Mouse (Mus musculus): ENCODE data around the gene Ddn. TPM values are rescaled to one million over a fixed set of nuclear protein-coding genes. Genes with fewer than 3 reads are reported as not detected.

Gene Ddn
- polyA plus RNA-seq, 1 experiment from 2014 or later, result 0.74 TPM

DNA sequence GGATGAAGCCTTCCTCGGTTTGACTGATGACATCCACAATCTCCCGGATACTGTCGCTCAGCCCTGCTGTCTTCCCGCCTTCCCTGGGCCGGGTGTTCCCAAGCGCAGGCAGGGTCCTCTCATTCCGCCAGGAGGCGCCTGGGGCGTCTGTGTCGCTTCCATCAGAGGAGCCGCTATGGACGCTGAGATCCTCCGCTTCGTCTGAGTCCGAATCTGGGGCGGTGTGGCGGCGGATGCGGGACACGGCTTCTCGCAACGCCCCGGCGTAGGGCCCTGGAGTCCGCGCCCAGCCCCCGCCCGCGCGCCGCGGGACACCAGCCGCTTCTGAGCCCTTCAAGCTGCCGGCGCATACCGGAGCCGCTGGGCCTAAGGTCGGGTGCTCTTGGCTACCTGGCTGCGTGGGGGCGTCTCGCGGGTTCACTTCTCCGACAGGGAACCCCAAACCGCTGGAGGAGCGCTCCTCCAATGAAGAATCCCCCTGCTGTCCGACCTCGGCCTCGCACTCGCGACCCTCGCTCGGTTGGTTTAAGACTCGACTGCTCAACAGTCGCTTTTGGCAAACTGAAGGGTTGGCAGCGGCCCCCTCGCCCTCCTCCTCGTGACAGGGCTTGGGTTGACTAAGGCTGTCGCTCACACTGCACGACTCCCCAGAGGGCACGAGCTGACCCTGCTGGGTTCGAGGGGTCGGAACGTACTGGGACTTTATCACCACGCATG, 3.8 kb downstream of the Ddn start:
- DNase-seq (ENCODE audit: low spot score, missing footprints) (peak; percentile 97), ATAC-seq (ENCODE audit: low FRiP score) (peak; percentile 66)
- Histone ChIP-seq H3K4me1 (ENCODE audit: control insufficient read depth, insufficient read depth, low read length) (peaks cover 19% of the 10 kb centered on the region), H3K4me3 (ENCODE audit: low read depth, low read length) (peak overlapping the region; percentile 30), H3K9me3 (ENCODE audit: control insufficient read depth, low read length) (no peaks in the 10 kb centered on the region), H3K27me3 (ENCODE audit: control insufficient read depth, insufficient read depth, low read length) (peaks cover 96% of the 10 kb centered on the region), H3K9ac (ENCODE audit: low read length) (peak overlapping the region; percentile 55), H3K4me2 (peak overlapping the region; percentile 55), H3K27ac (ENCODE audit: low read depth, low read length) (no peak overlapping the region), H3K36me3 (ENCODE audit: control insufficient read depth, insufficient read depth, low read length) (no peaks in the 10 kb centered on the region)
- WGBS, result under 1% methylated on average over 64 of the region's 64 CpGs

- no peak overlapping the region for H3K4me2 ChIP-seq
- no peak overlapping the region for H3K27ac ChIP-seq (ENCODE audit: low read depth, low read length)
- H3K4me1 ChIP-seq (ENCODE audit: control insufficient read depth, insufficient read depth, low read length), result peaks cover 22% of the 10 kb centered on the region
- DNase-seq (ENCODE audit: low spot score, missing footprints), result peak; percentile 100
- WGBS, result 1% methylated on average over 32 of the region's 32 CpGs
- H3K4me3 ChIP-seq (ENCODE audit: low read depth, low read length), result no peak overlapping the region
- H3K27me3 ChIP-seq (ENCODE audit: control insufficient read depth, insufficient read depth, low read length), result peaks cover 99% of the 10 kb centered on the region
- no peaks in the 10 kb centered on the region for H3K9me3 ChIP-seq (ENCODE audit: control insufficient read depth, low read length)
- H3K36me3 ChIP-seq (ENCODE audit: control insufficient read depth, insufficient read depth, low read length), result no peaks in the 10 kb centered on the region
- peak; percentile 23; the same call in 1 of the 2 replicates for ATAC-seq (ENCODE audit: low FRiP score)
- no peak overlapping the region for H3K9ac ChIP-seq (ENCODE audit: low read length)
Observed at GRCm38 (mm10) chr15:98804054-98804453, 5.2 kb downstream of the Ddn start.

DNA sequence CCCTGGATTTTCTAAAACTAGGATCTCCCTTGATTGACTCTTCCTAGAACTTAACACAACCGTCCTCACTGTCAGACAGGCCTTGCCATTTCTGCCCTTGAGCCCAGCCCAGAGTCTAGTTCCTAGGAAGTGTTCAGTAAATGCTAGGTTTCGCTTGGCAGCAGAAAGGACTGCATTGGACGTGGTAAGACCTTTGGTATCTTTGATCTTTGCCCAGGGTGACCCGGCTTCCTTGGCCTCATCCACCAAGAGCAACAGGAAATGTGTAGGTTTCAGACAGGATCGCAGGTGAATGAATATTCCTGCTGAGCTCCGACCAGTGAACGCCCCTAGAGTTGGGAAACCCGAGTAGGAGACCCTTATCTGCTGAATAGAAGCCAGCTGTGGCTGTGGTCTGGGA, 6.4 kb downstream of the Ddn start:
- Histone ChIP-seq H3K4me3 (ENCODE audit: low read depth, low read length) (no peak overlapping the region), H3K9ac (ENCODE audit: low read length) (no peak overlapping the region), H3K36me3 (ENCODE audit: control insufficient read depth, insufficient read depth, low read length) (no peaks in the 10 kb centered on the region), H3K4me1 (ENCODE audit: control insufficient read depth, insufficient read depth, low read length) (peaks cover 26% of the 10 kb centered on the region), H3K4me2 (no peak overlapping the region), H3K27me3 (ENCODE audit: control insufficient read depth, insufficient read depth, low read length) (peaks cover 95% of the 10 kb centered on the region), H3K27ac (ENCODE audit: low read depth, low read length) (no peak overlapping the region), H3K9me3 (ENCODE audit: control insufficient read depth, low read length) (no peaks in the 10 kb centered on the region)
- DNase-seq (ENCODE audit: low spot score, missing footprints) (no peak), ATAC-seq (ENCODE audit: low FRiP score) (no peak)
- WGBS, result 7% methylated on average over 8 of the region's 8 CpGs

DNA sequence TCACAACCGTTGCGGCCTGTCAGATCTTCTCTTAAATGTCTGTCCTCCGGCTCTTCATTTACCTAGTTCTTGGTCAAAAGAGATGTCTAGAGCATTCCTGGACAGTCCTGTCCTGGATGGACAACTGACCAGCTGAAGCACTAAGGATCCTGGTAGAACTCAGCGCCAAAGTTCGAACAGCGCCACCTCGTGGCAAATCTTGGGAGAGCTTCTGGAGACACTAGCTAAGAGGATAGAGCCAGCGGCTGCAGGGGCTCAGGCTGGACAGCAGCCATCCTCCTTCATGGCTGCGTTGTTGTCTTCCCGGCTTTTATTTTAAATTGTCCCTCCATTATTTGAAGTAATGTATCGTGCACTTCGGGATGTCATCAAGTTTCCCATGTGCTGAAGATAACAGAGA, 9.9 kb downstream of the Ddn start:
- no peak overlapping the region for H3K4me3 ChIP-seq (ENCODE audit: low read depth, low read length)
- 12% methylated on average over 12 of the region's 12 CpGs for WGBS
- H3K27me3 ChIP-seq (ENCODE audit: control insufficient read depth, insufficient read depth, low read length), result peaks cover 91% of the 10 kb centered on the region
- H3K9me3 ChIP-seq (ENCODE audit: control insufficient read depth, low read length), result no peaks in the 10 kb centered on the region
- ATAC-seq (ENCODE audit: low FRiP score) (no peak), DNase-seq (ENCODE audit: low spot score, missing footprints) (peak; percentile 100)
- peaks cover 31% of the 10 kb centered on the region for H3K4me1 ChIP-seq (ENCODE audit: control insufficient read depth, insufficient read depth, low read length)
- no peak overlapping the region for H3K4me2 ChIP-seq
- no peak overlapping the region for H3K9ac ChIP-seq (ENCODE audit: low read length)
- H3K27ac ChIP-seq (ENCODE audit: low read depth, low read length), result no peak overlapping the region
- H3K36me3 ChIP-seq (ENCODE audit: control insufficient read depth, insufficient read depth, low read length), result no peaks in the 10 kb centered on the region

DNA sequence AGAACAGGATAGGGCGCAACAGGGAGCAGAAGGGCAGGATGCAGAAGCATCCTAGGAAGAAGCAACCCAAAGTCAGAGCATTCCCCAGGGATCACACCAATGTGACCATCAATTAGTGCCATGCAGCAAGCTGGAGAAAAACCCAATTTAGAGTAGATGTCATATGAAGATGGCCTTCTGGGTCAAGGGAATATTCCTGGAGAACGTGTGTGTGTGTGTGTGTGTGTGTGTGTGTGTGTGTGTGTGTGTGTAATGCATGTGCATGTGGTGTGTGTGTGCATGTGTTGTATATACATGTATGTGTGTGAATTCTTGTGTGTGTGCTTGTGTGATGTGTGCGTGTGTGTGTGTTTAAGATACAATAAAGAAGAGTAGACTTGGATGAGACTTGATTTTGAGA, 10.4 kb downstream of the Ddn start:
- Histone ChIP-seq H3K4me2 (no peak overlapping the region), H3K9ac (ENCODE audit: low read length) (no peak overlapping the region), H3K4me1 (ENCODE audit: control insufficient read depth, insufficient read depth, low read length) (peaks cover 31% of the 10 kb centered on the region), H3K27me3 (ENCODE audit: control insufficient read depth, insufficient read depth, low read length) (peaks cover 91% of the 10 kb centered on the region), H3K4me3 (ENCODE audit: low read depth, low read length) (no peak overlapping the region), H3K27ac (ENCODE audit: low read depth, low read length) (peak overlapping the region; percentile 40; the same call in 1 of the 2 replicates), H3K36me3 (ENCODE audit: control insufficient read depth, insufficient read depth, low read length) (no peaks in the 10 kb centered on the region), H3K9me3 (ENCODE audit: control insufficient read depth, low read length) (no peaks in the 10 kb centered on the region)
- peak; percentile 92 for DNase-seq (ENCODE audit: low spot score, missing footprints)
- no peak for ATAC-seq (ENCODE audit: low FRiP score)
- 45% methylated on average over 3 of the region's 3 CpGs for WGBS

GRCm38 (mm10) chr15:98797835-98798492, 11.3 kb downstream of the Ddn start:
- under 1% methylated on average over 27 of the region's 28 CpGs for whole genome bisulfite sequencing
- Histone ChIP-seq H3K9me3 (ENCODE audit: control insufficient read depth, low read length) (no peaks in the 10 kb centered on the region), H3K4me3 (ENCODE audit: low read depth, low read length) (no peak overlapping the region), H3K36me3 (ENCODE audit: control insufficient read depth, insufficient read depth, low read length) (no peaks in the 10 kb centered on the region), H3K4me1 (ENCODE audit: control insufficient read depth, insufficient read depth, low read length) (peaks cover 35% of the 10 kb centered on the region), H3K27ac (ENCODE audit: low read depth, low read length) (peak overlapping the region; percentile 40; the same call in 1 of the 2 replicates), H3K27me3 (ENCODE audit: control insufficient read depth, insufficient read depth, low read length) (peaks cover 91% of the 10 kb centered on the region), H3K4me2 (peak overlapping the region; percentile 1; the same call in 1 of the 2 replicates), H3K9ac (ENCODE audit: low read length) (peak overlapping the region; percentile 13; the same call in 1 of the 2 replicates)
- ATAC-seq (ENCODE audit: low FRiP score) (peak; percentile 97), DNase-seq (ENCODE audit: low spot score, missing footprints) (peak; percentile 98)

- H3K27ac ChIP-seq (ENCODE audit: low read depth, low read length), result no peak overlapping the region; the same call in 1 of the 2 replicates
- no peak for DNase-seq (ENCODE audit: low spot score, missing footprints)
- no peak for ATAC-seq (ENCODE audit: low FRiP score)
- H3K36me3 ChIP-seq (ENCODE audit: control insufficient read depth, insufficient read depth, low read length), result no peaks in the 10 kb centered on the region
- H3K4me1 ChIP-seq (ENCODE audit: control insufficient read depth, insufficient read depth, low read length), result peaks cover 41% of the 10 kb centered on the region
- H3K9me3 ChIP-seq (ENCODE audit: control insufficient read depth, low read length), result no peaks in the 10 kb centered on the region
- WGBS, result 3% methylated on average over 13 of the region's 13 CpGs
- no peak overlapping the region for H3K4me3 ChIP-seq (ENCODE audit: low read depth, low read length)
- H3K27me3 ChIP-seq (ENCODE audit: control insufficient read depth, insufficient read depth, low read length), result peaks cover 91% of the 10 kb centered on the region
- no peak overlapping the region for H3K4me2 ChIP-seq
- H3K9ac ChIP-seq (ENCODE audit: low read length), result no peak overlapping the region
Observed at GRCm38 (mm10) chr15:98796803-98797595, 12.3 kb downstream of the Ddn start.

- 8% methylated on average over 13 of the region's 13 CpGs for WGBS
- Histone ChIP-seq H3K36me3 (ENCODE audit: control insufficient read depth, insufficient read depth, low read length) (no peaks in the 10 kb centered on the region), H3K27ac (ENCODE audit: low read depth, low read length) (no peak overlapping the region), H3K4me2 (peak overlapping the region; percentile 32), H3K4me3 (ENCODE audit: low read depth, low read length) (no peak overlapping the region), H3K27me3 (ENCODE audit: control insufficient read depth, insufficient read depth, low read length) (peaks cover 96% of the 10 kb centered on the region), H3K9ac (ENCODE audit: low read length) (peak overlapping the region; percentile 16; the same call in 1 of the 2 replicates), H3K9me3 (ENCODE audit: control insufficient read depth, low read length) (no peaks in the 10 kb centered on the region), H3K4me1 (ENCODE audit: control insufficient read depth, insufficient read depth, low read length) (peaks cover 41% of the 10 kb centered on the region)
- ATAC-seq (ENCODE audit: low FRiP score), result no peak
- DNase-seq (ENCODE audit: low spot score, missing footprints), result peak; percentile 91
Observed at GRCm38 (mm10) chr15:98793141-98793698, 16.1 kb downstream of the Ddn start.
